Mouse (Mus musculus) fibroblast of lung, adult 2 months (primary cell): ENCODE results near the gene Peli1.

Experiments used
- DNase-seq: peaks from one replicate; pipeline ENCODE4 v3.0.0-alpha.2; 2011; ENCODE audit warnings: low read depth

Gene Peli1

GRCm38 (mm10) chr11:21093081-21093815 lies 2.2 kb downstream of the Peli1 start:
- no peak for DNase-seq

GRCm38 (mm10) chr11:21096590-21096989 lies 5.5 kb downstream of the Peli1 start:
- no peak for DNase-seq

GRCm38 (mm10) chr11:21098457-21098856 lies 7.4 kb downstream of the Peli1 start:
- no peak for DNase-seq

GRCm38 (mm10) chr11:21100704-21101103 lies 9.6 kb downstream of the Peli1 start:
- no peak for DNase-seq

- DNase-seq = no peak
These were observed 10.2 kb downstream of the Peli1 start for GRCm38 (mm10) chr11:21101286-21101685.

GRCm38 (mm10) chr11:21102273-21103005 lies 11.3 kb downstream of the Peli1 start:
- no peak for DNase-seq

- DNase-seq = no peak
These were observed 12.1 kb downstream of the Peli1 start for GRCm38 (mm10) chr11:21103186-21103585.

- DNase-seq = no peak
These were observed 14.3 kb downstream of the Peli1 start for GRCm38 (mm10) chr11:21105393-21105792.

- no peak for DNase-seq
These were observed 16.0 kb downstream of the Peli1 start for GRCm38 (mm10) chr11:21107120-21107519.

- DNase-seq = peak; percentile 20
These were observed 18.2 kb downstream of the Peli1 start for GRCm38 (mm10) chr11:21109279-21109678.

GRCm38 (mm10) chr11:21114516-21114915 lies 23.4 kb downstream of the Peli1 start:
- no peak for DNase-seq

- no peak for DNase-seq
These were observed 24.7 kb downstream of the Peli1 start for GRCm38 (mm10) chr11:21115804-21116203.

- no peak for DNase-seq
These were observed 25.7 kb downstream of the Peli1 start for GRCm38 (mm10) chr11:21116623-21117295.

GRCm38 (mm10) chr11:21121737-21122136 lies 30.6 kb downstream of the Peli1 start:
- no peak for DNase-seq

GRCm38 (mm10) chr11:21122399-21122798 lies 31.3 kb downstream of the Peli1 start:
- no peak for DNase-seq

GRCm38 (mm10) chr11:21131692-21132091 lies 40.6 kb downstream of the Peli1 start:
- DNase-seq = no peak

- DNase-seq = no peak
These were observed 43.9 kb downstream of the Peli1 start for GRCm38 (mm10) chr11:21134875-21135451.

- DNase-seq = no peak
These were observed 48.4 kb downstream of the Peli1 start for GRCm38 (mm10) chr11:21139453-21139852.

- no peak for DNase-seq
These were observed 50.2 kb downstream of the Peli1 start for GRCm38 (mm10) chr11:21141242-21141641.

- no peak for DNase-seq
These were observed 50.7 kb downstream of the Peli1 start for GRCm38 (mm10) chr11:21141755-21142154.

GRCm38 (mm10) chr11:21149476-21149875 lies 58.4 kb downstream of the Peli1 start:
- DNase-seq = no peak

GRCm38 (mm10) chr11:21150316-21150715 lies 59.2 kb downstream of the Peli1 start:
- DNase-seq = no peak

GRCm38 (mm10) chr11:21151672-21152071 lies 60.6 kb downstream of the Peli1 start:
- no peak for DNase-seq
